Mouse (Mus musculus) T-cell, adult 66 days (primary cell): ENCODE measurements around the gene Trap1a. TPM values are rescaled to one million over a fixed set of nuclear protein-coding genes. Genes with fewer than 3 reads are reported as not detected.

Experiments
- total RNA-seq, 2 experiments: library from RNA; stranded (reverse); gene quantifications; 3 replicates in 1 of 2; 4 replicates in 1 of 2; pipeline ENCODE4 v1.2.4; 2023

Gene Trap1a
- total RNA-seq = not detected

DNA sequence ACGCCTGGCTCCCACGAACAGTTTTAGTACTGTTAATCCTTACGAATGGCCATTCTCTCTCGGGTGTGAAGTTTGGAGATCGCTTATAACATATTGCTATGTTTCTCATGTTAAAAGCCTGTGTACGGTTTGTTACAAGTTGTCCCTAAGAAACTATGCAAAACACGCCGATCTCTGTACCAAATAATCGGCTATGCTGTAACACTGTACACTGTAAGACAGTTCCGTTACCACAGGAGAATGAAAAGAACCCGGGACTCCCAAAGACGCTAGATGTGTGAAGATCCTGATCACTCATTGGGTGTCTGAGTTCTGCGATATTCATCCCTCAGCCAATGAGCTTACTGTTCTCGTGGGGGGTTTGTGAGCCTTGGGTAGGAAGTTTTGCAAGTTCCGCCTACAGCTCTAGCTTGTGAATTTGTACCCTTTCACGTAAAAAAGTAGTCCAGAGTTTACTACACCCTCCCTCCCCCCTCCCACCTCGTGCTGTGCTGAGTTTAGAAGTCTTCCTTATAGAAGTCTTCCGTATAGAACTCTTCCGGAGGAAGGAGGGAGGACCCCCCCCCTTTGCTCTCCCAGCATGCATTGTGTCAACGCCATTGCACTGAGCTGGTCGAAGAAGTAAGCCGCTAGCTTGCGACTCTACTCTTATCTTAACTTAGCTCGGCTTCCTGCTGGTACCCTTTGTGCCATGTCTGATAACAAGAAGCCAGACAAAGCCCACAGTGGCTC is at the start of gene Trap1a:
TSS of gene Trap1a (plus strand) at position 421 of the 732 bp plus-strand sequence.

Other genes starting within 250 kb of the Trap1a start
- not detected for gene Serpina7, start 248.4 kb upstream of the Trap1a start, total RNA-seq
- gene 4930513O06Rik, start 247.4 kb upstream of the Trap1a start, total RNA-seq = not detected
- gene 4933428M09Rik, start 154.5 kb upstream of the Trap1a start, total RNA-seq = not detected
- gene Mum1l1, start 123.6 kb upstream of the Trap1a start, total RNA-seq = not detected
- gene D330045A20Rik, start 146.7 kb downstream of the Trap1a start, total RNA-seq = under 1 TPM in 1 of 2 experiments, not detected in 1; 0.38 TPM
- 1 to 10 TPM in 1 of 2 experiments, under 1 TPM in 1; 0.64 to 1.3 TPM for gene Rnf128, start 229.6 kb downstream of the Trap1a start, total RNA-seq